Mouse (Mus musculus): Measurements from ENCODE around the gene Ptpn1. TPM values are rescaled to one million over a fixed set of nuclear protein-coding genes. Genes with fewer than 3 reads are reported as not detected.

Ptpn1 gene
- polyA plus RNA-seq, 1 experiment from 2014 or later = 50.7 TPM

DNA sequence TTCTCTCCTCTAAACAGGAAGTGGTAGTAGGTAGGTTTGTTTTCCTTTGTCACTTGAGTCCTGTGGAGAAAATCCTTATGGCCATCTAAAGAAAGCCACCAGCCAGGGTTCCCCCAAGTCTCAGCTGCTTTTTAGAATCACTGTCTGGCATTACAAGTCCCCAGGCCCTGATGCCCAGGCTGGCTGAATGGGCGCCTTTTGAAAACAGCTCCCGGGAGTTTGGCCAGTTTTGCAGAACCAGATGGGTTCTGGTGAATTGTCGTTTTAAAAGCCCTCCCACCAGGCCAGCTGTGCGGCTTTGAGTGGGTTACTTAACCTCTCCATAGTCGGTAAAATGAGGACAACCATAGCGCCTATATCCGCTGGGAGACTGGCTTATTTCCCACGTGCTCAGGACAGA, 34.0 kb upstream of the Ptpn1 start:
- no peak for DNase-seq (ENCODE audit: low spot score)
- Histone ChIP-seq H3K27me3 (replicated peaks; ENCODE audit: control insufficient read depth, insufficient read depth, low read length) (peaks cover 4% of the 10 kb centered on the region), H3K4me1 (replicated peaks; ENCODE audit: control insufficient read depth, insufficient read depth, low read length) (no peaks in the 10 kb centered on the region), H3K9ac (ENCODE audit: low read depth, low read length) (no peak overlapping the region), H3K36me3 (ENCODE audit: control insufficient read depth, insufficient read depth, low read length) (no peaks in the 10 kb centered on the region), H3K4me3 (ENCODE audit: low read depth, low read length) (no peak overlapping the region), H3K4me2 (no peak overlapping the region), H3K27ac (ENCODE audit: low read depth, low read length) (no peak overlapping the region), H3K9me3 (ENCODE audit: control insufficient read depth, low read length) (no peaks in the 10 kb centered on the region)
- 77% methylated on average over 8 of the region's 8 CpGs for WGBS
- no peak for ATAC-seq (replicated peaks; ENCODE audit: low FRiP score)

- Histone ChIP-seq H3K27ac (ENCODE audit: low read depth, low read length) (no peak overlapping the region), H3K27me3 (replicated peaks; ENCODE audit: control insufficient read depth, insufficient read depth, low read length) (peaks cover 4% of the 10 kb centered on the region), H3K36me3 (ENCODE audit: control insufficient read depth, insufficient read depth, low read length) (no peaks in the 10 kb centered on the region), H3K4me3 (ENCODE audit: low read depth, low read length) (no peak overlapping the region), H3K4me1 (replicated peaks; ENCODE audit: control insufficient read depth, insufficient read depth, low read length) (no peaks in the 10 kb centered on the region), H3K9ac (ENCODE audit: low read depth, low read length) (no peak overlapping the region), H3K4me2 (no peak overlapping the region), H3K9me3 (ENCODE audit: control insufficient read depth, low read length) (no peaks in the 10 kb centered on the region)
- DNase-seq (ENCODE audit: low spot score) (no peak), ATAC-seq (replicated peaks; ENCODE audit: low FRiP score) (no peak)
- whole genome bisulfite sequencing = 42% methylated on average over 16 of the region's 16 CpGs
Observed at GRCm38 (mm10) chr2:167899989-167900421, 31.9 kb upstream of the Ptpn1 start.

- H3K4me1 ChIP-seq (replicated peaks; ENCODE audit: control insufficient read depth, insufficient read depth, low read length) = no peaks in the 10 kb centered on the region
- WGBS = 61% methylated on average over 9 of the region's 9 CpGs
- no peaks in the 10 kb centered on the region; the same call in 1 of the 2 replicates for H3K27me3 ChIP-seq (replicated peaks; ENCODE audit: control insufficient read depth, insufficient read depth, low read length)
Observed at GRCm38 (mm10) chr2:167902116-167902703, 29.6 kb upstream of the Ptpn1 start.

GRCm38 (mm10) chr2:167903242-167903952, 28.5 kb upstream of the Ptpn1 start:
- Histone ChIP-seq H3K4me3 (ENCODE audit: low read depth, low read length) (no peak overlapping the region), H3K4me1 (replicated peaks; ENCODE audit: control insufficient read depth, insufficient read depth, low read length) (no peaks in the 10 kb centered on the region), H3K4me2 (no peak overlapping the region), H3K27ac (ENCODE audit: low read depth, low read length) (no peak overlapping the region), H3K27me3 (replicated peaks; ENCODE audit: control insufficient read depth, insufficient read depth, low read length) (no peaks in the 10 kb centered on the region; the same call in 1 of the 2 replicates), H3K36me3 (ENCODE audit: control insufficient read depth, insufficient read depth, low read length) (no peaks in the 10 kb centered on the region), H3K9ac (ENCODE audit: low read depth, low read length) (no peak overlapping the region), H3K9me3 (ENCODE audit: control insufficient read depth, low read length) (no peaks in the 10 kb centered on the region)
- ATAC-seq (replicated peaks; ENCODE audit: low FRiP score) (no peak), DNase-seq (ENCODE audit: low spot score) (no peak)
- WGBS = 76% methylated on average over 11 of the region's 11 CpGs

More at GRCm38 (mm10) chr2:167902116-167902703, 29.6 kb upstream of the Ptpn1 start:
- no peak for DNase-seq (ENCODE audit: low spot score)
- no peak overlapping the region for H3K27ac ChIP-seq (ENCODE audit: low read depth, low read length)
- no peaks in the 10 kb centered on the region for H3K9me3 ChIP-seq (ENCODE audit: control insufficient read depth, low read length)
- H3K4me2 ChIP-seq = no peak overlapping the region
- ATAC-seq (replicated peaks; ENCODE audit: low FRiP score) = no peak
- H3K9ac ChIP-seq (ENCODE audit: low read depth, low read length) = no peak overlapping the region
- H3K4me3 ChIP-seq (ENCODE audit: low read depth, low read length) = no peak overlapping the region
- H3K36me3 ChIP-seq (ENCODE audit: control insufficient read depth, insufficient read depth, low read length) = no peaks in the 10 kb centered on the region

- H3K9ac ChIP-seq (ENCODE audit: low read depth, low read length) = no peak overlapping the region
- 72% methylated on average over 12 of the region's 12 CpGs for WGBS
Observed at GRCm38 (mm10) chr2:167904621-167905367, 27.1 kb upstream of the Ptpn1 start.

GRCm38 (mm10) chr2:167905561-167905960, 26.3 kb upstream of the Ptpn1 start:
- Histone ChIP-seq H3K4me3 (ENCODE audit: low read depth, low read length) (no peak overlapping the region), H3K27me3 (replicated peaks; ENCODE audit: control insufficient read depth, insufficient read depth, low read length) (no peaks in the 10 kb centered on the region; the same call in 1 of the 2 replicates), H3K4me1 (replicated peaks; ENCODE audit: control insufficient read depth, insufficient read depth, low read length) (no peaks in the 10 kb centered on the region), H3K27ac (ENCODE audit: low read depth, low read length) (no peak overlapping the region), H3K36me3 (ENCODE audit: control insufficient read depth, insufficient read depth, low read length) (no peaks in the 10 kb centered on the region), H3K4me2 (no peak overlapping the region), H3K9me3 (ENCODE audit: control insufficient read depth, low read length) (no peaks in the 10 kb centered on the region), H3K9ac (ENCODE audit: low read depth, low read length) (no peak overlapping the region)
- DNase-seq (ENCODE audit: low spot score) (no peak), ATAC-seq (replicated peaks; ENCODE audit: low FRiP score) (no peak)
- 52% methylated on average over 8 of the region's 8 CpGs for WGBS

More at GRCm38 (mm10) chr2:167904621-167905367, 27.1 kb upstream of the Ptpn1 start:
- Histone ChIP-seq H3K27ac (ENCODE audit: low read depth, low read length) (no peak overlapping the region), H3K9me3 (ENCODE audit: control insufficient read depth, low read length) (no peaks in the 10 kb centered on the region), H3K4me1 (replicated peaks; ENCODE audit: control insufficient read depth, insufficient read depth, low read length) (no peaks in the 10 kb centered on the region), H3K4me2 (no peak overlapping the region), H3K27me3 (replicated peaks; ENCODE audit: control insufficient read depth, insufficient read depth, low read length) (no peaks in the 10 kb centered on the region; the same call in 1 of the 2 replicates), H3K4me3 (ENCODE audit: low read depth, low read length) (no peak overlapping the region), H3K36me3 (ENCODE audit: control insufficient read depth, insufficient read depth, low read length) (no peaks in the 10 kb centered on the region)
- ATAC-seq (replicated peaks; ENCODE audit: low FRiP score) (no peak), DNase-seq (ENCODE audit: low spot score) (no peak)

- Histone ChIP-seq H3K4me1 (replicated peaks; ENCODE audit: control insufficient read depth, insufficient read depth, low read length) (no peaks in the 10 kb centered on the region), H3K27ac (ENCODE audit: low read depth, low read length) (no peak overlapping the region), H3K4me2 (no peak overlapping the region), H3K36me3 (ENCODE audit: control insufficient read depth, insufficient read depth, low read length) (no peaks in the 10 kb centered on the region), H3K4me3 (ENCODE audit: low read depth, low read length) (no peak overlapping the region), H3K9me3 (ENCODE audit: control insufficient read depth, low read length) (no peaks in the 10 kb centered on the region), H3K27me3 (replicated peaks; ENCODE audit: control insufficient read depth, insufficient read depth, low read length) (no peaks in the 10 kb centered on the region; the same call in 1 of the 2 replicates), H3K9ac (ENCODE audit: low read depth, low read length) (no peak overlapping the region)
- ATAC-seq (replicated peaks; ENCODE audit: low FRiP score) = no peak
- DNase-seq (ENCODE audit: low spot score) = no peak
Observed at GRCm38 (mm10) chr2:167906729-167907128, 25.1 kb upstream of the Ptpn1 start.

DNA sequence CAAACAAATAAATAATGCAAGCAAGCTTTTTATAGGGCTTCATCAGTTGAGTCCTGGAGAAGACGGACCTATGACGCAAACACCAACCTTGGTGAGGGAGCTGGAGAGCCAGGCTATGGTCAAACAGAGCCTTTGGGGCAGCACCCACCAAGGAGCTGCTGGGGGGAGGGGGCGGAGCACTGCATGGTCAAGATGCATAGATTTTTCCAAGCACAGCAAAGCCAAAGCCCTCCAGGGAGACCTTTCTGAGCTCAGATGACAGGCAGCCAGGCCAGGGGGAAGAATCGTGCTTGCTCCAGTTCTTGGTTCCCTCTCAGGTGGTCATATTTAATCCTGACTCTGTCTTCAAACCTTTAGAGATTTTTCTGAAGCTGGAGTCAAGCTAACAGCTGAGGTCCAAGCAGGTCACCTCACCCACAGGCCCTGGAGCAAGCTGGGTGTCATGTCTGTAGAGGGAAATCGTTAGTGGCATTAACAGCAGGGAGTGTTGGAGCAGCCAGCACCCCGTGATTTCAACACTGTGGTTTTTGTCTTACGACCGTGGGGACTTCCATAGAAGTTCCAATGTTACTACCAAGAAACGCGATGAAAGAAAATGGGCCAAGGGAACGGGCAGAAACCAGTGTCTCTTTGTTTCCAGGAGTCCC, 22.2 kb upstream of the Ptpn1 start:
- no peak for ATAC-seq (replicated peaks; ENCODE audit: low FRiP score)
- Histone ChIP-seq H3K9me3 (ENCODE audit: control insufficient read depth, low read length) (no peaks in the 10 kb centered on the region), H3K27me3 (replicated peaks; ENCODE audit: control insufficient read depth, insufficient read depth, low read length) (no peaks in the 10 kb centered on the region), H3K4me3 (ENCODE audit: low read depth, low read length) (no peak overlapping the region), H3K9ac (ENCODE audit: low read depth, low read length) (no peak overlapping the region), H3K36me3 (ENCODE audit: control insufficient read depth, insufficient read depth, low read length) (no peaks in the 10 kb centered on the region), H3K4me2 (no peak overlapping the region), H3K27ac (ENCODE audit: low read depth, low read length) (no peak overlapping the region), H3K4me1 (replicated peaks; ENCODE audit: control insufficient read depth, insufficient read depth, low read length) (no peaks in the 10 kb centered on the region)
- DNase-seq (ENCODE audit: low spot score) = no peak
- 72% methylated on average over 11 of the region's 11 CpGs for WGBS

Data from liver, embryonic 11.5 days (tissue).